Mouse (Mus musculus): ENCODE measurements around the gene Grm4.
A peak's percentile ranks its signal among the peaks of the same experiment; 100 is the strongest.

The Grm4 gene

GRCm38 (mm10) chr17:27442538-27443113 lies 78.6 kb downstream of the Grm4 start:
- no peak for DNase-seq

- no peak for DNase-seq
Measured at GRCm38 (mm10) chr17:27441778-27442177, 79.4 kb downstream of the Grm4 start.

- no peak for DNase-seq
Measured at GRCm38 (mm10) chr17:27435799-27436198, 85.4 kb downstream of the Grm4 start.

GRCm38 (mm10) chr17:27435225-27435624 lies 86.0 kb downstream of the Grm4 start:
- DNase-seq, result no peak

GRCm38 (mm10) chr17:27434066-27434465 lies 87.1 kb downstream of the Grm4 start:
- DNase-seq, result no peak

GRCm38 (mm10) chr17:27433179-27433680 lies 88.0 kb downstream of the Grm4 start:
- no peak for DNase-seq

- DNase-seq, result no peak
Measured at GRCm38 (mm10) chr17:27432145-27432650, 89.0 kb downstream of the Grm4 start.

GRCm38 (mm10) chr17:27431049-27431839 lies 90.0 kb downstream of the Grm4 start:
- DNase-seq, result no peak

- no peak for DNase-seq
Measured at GRCm38 (mm10) chr17:27429757-27430156, 91.4 kb downstream of the Grm4 start.

- no peak for DNase-seq
Measured at GRCm38 (mm10) chr17:27425016-27425415, 96.2 kb downstream of the Grm4 start.

- DNase-seq, result peak; percentile 53 to 75
Measured at GRCm38 (mm10) chr17:27424356-27424755, 96.8 kb downstream of the Grm4 start.

GRCm38 (mm10) chr17:27422726-27423381 lies 98.3 kb downstream of the Grm4 start:
- DNase-seq, result peak; percentile 63 to 90

- no peak for DNase-seq
Measured at GRCm38 (mm10) chr17:27422371-27422725, 98.9 kb downstream of the Grm4 start.

GRCm38 (mm10) chr17:27421837-27422236 lies 99.4 kb downstream of the Grm4 start:
- DNase-seq, result peak in 1 of 2 experiments; percentile 33

GRCm38 (mm10) chr17:27409006-27409405 lies 112.2 kb downstream of the Grm4 start:
- no peak for DNase-seq

- DNase-seq, result no peak
Measured at GRCm38 (mm10) chr17:27408531-27408930, 112.7 kb downstream of the Grm4 start.

- DNase-seq, result no peak
Measured at GRCm38 (mm10) chr17:27406956-27407355, 114.2 kb downstream of the Grm4 start.

- no peak for DNase-seq
Measured at GRCm38 (mm10) chr17:27405376-27406024, 115.7 kb downstream of the Grm4 start.

- DNase-seq, result no peak
Measured at GRCm38 (mm10) chr17:27401200-27401599, 120.0 kb downstream of the Grm4 start.

GRCm38 (mm10) chr17:27393931-27394330 lies 127.3 kb downstream of the Grm4 start:
- no peak for DNase-seq

GRCm38 (mm10) chr17:27393432-27393831 lies 127.8 kb downstream of the Grm4 start:
- DNase-seq, result no peak

- peak; percentile 5 to 49 for DNase-seq
Measured at GRCm38 (mm10) chr17:27392918-27393317, 128.3 kb downstream of the Grm4 start.

GRCm38 (mm10) chr17:27390019-27390418 lies 131.2 kb downstream of the Grm4 start:
- no peak for DNase-seq
